ENCODE assay signal across 7 mouse cellular contexts in the genomic region with DNA sequence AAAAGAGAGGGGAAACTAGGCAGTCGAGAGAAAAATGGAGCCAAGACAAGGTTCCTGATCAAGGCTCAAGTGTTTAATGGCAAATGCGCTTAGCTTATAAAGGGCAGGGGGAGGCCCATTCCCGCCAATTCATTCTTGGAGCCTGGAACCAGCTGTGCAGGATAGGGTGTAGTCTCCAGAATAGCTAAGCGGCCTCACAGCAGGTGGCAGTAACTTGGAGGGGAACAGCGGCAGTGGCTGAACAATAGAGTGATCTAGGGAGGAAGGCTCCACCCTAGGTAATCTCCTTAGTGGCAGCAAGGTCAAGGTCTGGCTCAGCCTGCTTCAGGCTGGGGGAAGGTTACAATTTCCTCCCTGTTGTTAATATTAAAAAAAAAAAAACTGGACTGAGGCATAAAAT. TPM values are rescaled to one million over a fixed set of nuclear protein-coding genes. Genes with fewer than 3 reads are reported as not detected.
DNase-seq lines count a peak whose midpoint lies in the region; ATAC-seq and TF ChIP-seq lines count a peak whose summit lies in the region.
"Not testable (repeated sequence)": the region's sequence is repeated elsewhere in the genome, so short reads cannot be mapped to it uniquely, and the experiment has no call there.

No protein-coding gene starts in this region.

- not testable (repeated sequence) for ATAC-seq in kidney, postnatal 0 days (replicated peaks; ENCODE audit: low FRiP score, low read depth)

- not testable (repeated sequence) for TF ChIP-seq POLR2A in liver, adult 2 months (IDR thresholded peaks at IDR 0.05; ENCODE audit: extremely low read depth, insufficient read depth, low read length)

- intact Hi-C loops in heart, postnatal 25 days (cut with DNase I) = loop anchor here (5.0 kb wide), 1 partner anchor 36 kb away; no protein-coding TSS in a partner anchor

- not testable (repeated sequence) for H3K36me3 ChIP-seq in kidney, postnatal 0 days (ENCODE audit: insufficient read depth, low read length); liver, adult 2 months (ENCODE audit: control insufficient read depth, insufficient read depth, low read length)

- not testable (repeated sequence) for H3K4me3 ChIP-seq in kidney, postnatal 0 days (replicated peaks; ENCODE audit: low read depth, low read length); liver, adult 2 months (ENCODE audit: insufficient read depth, low read depth, low read length)

- TF ChIP-seq CTCF in kidney, postnatal 0 days (IDR thresholded peaks at IDR 0.05; ENCODE audit: low read depth) = not testable (repeated sequence)
- 0 out of 2 replicates have a peak, but pooled peaks have one; percentile 10 for TF ChIP-seq CTCF in liver, adult 2 months (IDR thresholded peaks at IDR 0.05; ENCODE audit: low read depth, low read length)

- peak; percentile 70 for DNase-seq in WW6 (ENCODE audit: low read depth, low spot score)
- peak; percentile 4 to 17 for DNase-seq in cerebellum, postnatal 10 days
- peak; percentile 39 to 83 for DNase-seq in heart, adult 18-20 months
- DNase-seq in heart, postnatal 25 days (ENCODE audit: low spot score) = peak; percentile 49
- DNase-seq in kidney, postnatal 0 days (ENCODE audit: low spot score) = peak; percentile 14
- not testable (repeated sequence) for DNase-seq in liver, adult 2 months (ENCODE audit: extremely low read depth, low read depth, low spot score)
- peak; percentile 34 to 49 for DNase-seq in lung, postnatal 4 days

- not testable (repeated sequence) for H3K9me3 ChIP-seq in kidney, postnatal 0 days (replicated peaks; ENCODE audit: low read length)

- not testable (repeated sequence) for H3K9ac ChIP-seq in kidney, postnatal 0 days (ENCODE audit: low read depth, low read length); liver, adult 2 months (ENCODE audit: low read depth, low read length)

- not testable (repeated sequence) for H3K4me2 ChIP-seq in kidney, postnatal 0 days (ENCODE audit: low read length)

- H3K79me2 ChIP-seq in liver, adult 2 months (ENCODE audit: control insufficient read depth, insufficient read depth, low read length) = not testable (repeated sequence)

- H3K27ac ChIP-seq in kidney, postnatal 0 days; liver, adult 2 months (replicated peaks; ENCODE audit: insufficient read depth, low read depth, low read length): not testable (repeated sequence)

- H3K4me1 ChIP-seq in kidney, postnatal 0 days (replicated peaks; ENCODE audit: insufficient read depth, low read length); liver, adult 2 months (ENCODE audit: control insufficient read depth, insufficient read depth, low read length): not testable (repeated sequence)

- not testable (repeated sequence) for H3K27me3 ChIP-seq in kidney, postnatal 0 days (ENCODE audit: insufficient read depth, low read length); liver, adult 2 months (ENCODE audit: control insufficient read depth, insufficient read depth, low read length)

- 51% methylated on average over 5 of the region's 5 CpGs for WGBS in kidney, postnatal 0 days
- WGBS in liver, adult 2 months = 72% methylated on average over 5 of the region's 5 CpGs

RNA-seq across cellular contexts. Expression of a gene that starts 49.7 kb away (rescaled TPM):
- 1 to 10 TPM in 1 of 2 experiments, under 1 TPM in 1; 0.74 to 1.7 TPM for total RNA-seq in heart, adult 18-20 months (2021)
- total RNA-seq in heart, postnatal 25 days (2021) = 1 to 10 TPM; 1.2 to 2.0 TPM
- polyA plus RNA-seq in kidney, postnatal 0 days (2015; fragmentation: Nextera tagmentation; extraction: Ambion mirVana) = 0.87 and 2.1 TPM in 2 replicates
- total RNA-seq in liver, adult 2 months (2014; rRNA removed) = 8.7 and 21.4 TPM in 2 replicates
- polyA plus RNA-seq in liver, adult 2 months (2012; rRNA removed) = 11.7 and 12.6 TPM in 2 replicates
